Mouse (Mus musculus): ENCODE measurements around the gene Plekha3. TPM values are rescaled to one million over a fixed set of nuclear protein-coding genes. Genes with fewer than 3 reads are reported as not detected.

Plekha3 gene
- polyA plus RNA-seq, 1 experiment from 2014 or later = 9.5 TPM

DNA sequence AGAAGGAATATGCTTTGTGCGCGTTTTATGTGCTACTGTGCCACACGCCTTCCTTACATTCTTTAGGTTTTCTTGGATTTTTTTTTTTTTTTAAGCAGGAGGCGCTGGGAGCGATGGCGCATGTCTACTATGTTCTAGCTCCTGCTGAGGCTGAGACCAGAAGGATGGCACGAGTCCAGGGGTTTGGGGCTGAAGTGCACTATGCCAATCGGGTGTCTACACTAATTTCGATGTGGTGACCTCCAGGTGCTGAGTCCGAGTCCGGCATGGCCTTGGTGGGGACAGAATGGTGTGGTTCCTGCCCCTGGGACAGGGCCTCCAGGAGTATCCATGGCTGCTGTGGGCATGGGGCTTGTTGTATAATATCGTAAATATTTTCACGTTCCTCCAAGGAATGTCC, 16.5 kb upstream of the Plekha3 start:
- ATAC-seq = no peak
- no peak overlapping the region for H3K4me3 ChIP-seq (replicated peaks)
- no peaks in the 10 kb centered on the region for H3K9me3 ChIP-seq
- no peaks in the 10 kb centered on the region for H3K4me1 ChIP-seq (replicated peaks)
- H3K4me2 ChIP-seq (replicated peaks) = no peak overlapping the region
- no peak overlapping the region for H3K27ac ChIP-seq
- H3K9ac ChIP-seq = no peak overlapping the region
- WGBS = 72% methylated on average over 13 of the region's 13 CpGs
- no peaks in the 10 kb centered on the region for H3K36me3 ChIP-seq
- no peaks in the 10 kb centered on the region for H3K27me3 ChIP-seq (replicated peaks)

DNA sequence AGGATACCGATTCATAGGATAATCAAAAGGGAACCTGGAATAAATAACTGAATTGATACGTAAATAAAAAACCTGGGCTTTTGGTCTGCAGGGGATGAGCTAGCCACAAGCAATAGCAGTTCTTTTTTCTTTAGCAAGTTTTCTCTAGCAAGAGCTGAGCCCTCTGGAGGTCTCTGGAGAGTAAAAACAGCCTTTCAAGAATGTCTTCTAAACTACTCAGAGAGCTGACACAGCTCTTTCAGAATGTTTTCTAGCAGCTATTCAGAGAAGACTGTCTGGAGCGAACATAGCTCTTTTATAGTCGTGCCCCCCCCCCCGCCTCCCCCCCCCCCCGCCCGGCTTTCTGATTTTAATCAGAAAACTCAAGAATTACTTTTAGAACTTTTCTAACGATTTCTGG, 15.7 kb upstream of the Plekha3 start:
- no peak overlapping the region for H3K27ac ChIP-seq
- no peaks in the 10 kb centered on the region for H3K4me1 ChIP-seq (replicated peaks)
- H3K36me3 ChIP-seq = peaks cover 3% of the 10 kb centered on the region; the same call in 1 of the 2 replicates
- H3K4me2 ChIP-seq (replicated peaks) = no peak overlapping the region
- ATAC-seq = no peak
- no peaks in the 10 kb centered on the region for H3K9me3 ChIP-seq
- no peaks in the 10 kb centered on the region for H3K27me3 ChIP-seq (replicated peaks)
- no peak overlapping the region for H3K4me3 ChIP-seq (replicated peaks)
- H3K9ac ChIP-seq = no peak overlapping the region
- WGBS = 55% methylated on average over 7 of the region's 8 CpGs

GRCm38 (mm10) chr2:76665531-76665930, 9.6 kb upstream of the Plekha3 start:
- ATAC-seq = no peak
- H3K36me3 ChIP-seq = peaks cover 14% of the 10 kb centered on the region; the same call in 1 of the 2 replicates
- no peak overlapping the region for H3K4me3 ChIP-seq (replicated peaks)
- no peaks in the 10 kb centered on the region for H3K4me1 ChIP-seq (replicated peaks)
- 93% methylated on average over 7 of the region's 7 CpGs for WGBS
- H3K9ac ChIP-seq = no peak overlapping the region
- H3K27me3 ChIP-seq (replicated peaks) = no peaks in the 10 kb centered on the region
- H3K9me3 ChIP-seq = no peaks in the 10 kb centered on the region
- no peak overlapping the region for H3K27ac ChIP-seq
- H3K4me2 ChIP-seq (replicated peaks) = no peak overlapping the region

DNA sequence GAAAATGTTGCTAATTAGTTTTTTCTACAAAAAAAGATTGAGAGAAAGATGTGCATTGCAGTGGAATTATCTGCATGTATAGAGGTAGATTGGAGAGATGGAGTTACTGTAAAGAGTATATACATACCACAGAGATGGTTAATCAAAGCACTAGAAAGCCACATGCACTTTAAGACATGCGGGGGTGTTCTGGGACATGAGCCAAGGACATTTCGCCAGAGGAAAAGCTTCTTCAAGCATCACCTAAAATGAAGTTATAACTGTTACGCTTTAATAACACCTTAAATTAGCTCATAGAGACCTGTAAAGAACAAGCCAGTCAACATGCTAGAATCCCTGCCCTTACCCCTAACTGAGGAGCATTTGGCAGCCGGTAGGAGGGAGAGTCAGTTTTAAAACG, 7.9 kb upstream of the Plekha3 start:
- Histone ChIP-seq H3K27me3 (replicated peaks) (no peaks in the 10 kb centered on the region), H3K4me2 (replicated peaks) (no peak overlapping the region), H3K36me3 (peaks cover 14% of the 10 kb centered on the region; the same call in 1 of the 2 replicates), H3K4me1 (replicated peaks) (no peaks in the 10 kb centered on the region), H3K4me3 (replicated peaks) (no peak overlapping the region), H3K9me3 (no peaks in the 10 kb centered on the region), H3K27ac (no peak overlapping the region), H3K9ac (no peak overlapping the region)
- no peak for ATAC-seq
- WGBS = 81% methylated on average over 5 of the region's 5 CpGs

DNA sequence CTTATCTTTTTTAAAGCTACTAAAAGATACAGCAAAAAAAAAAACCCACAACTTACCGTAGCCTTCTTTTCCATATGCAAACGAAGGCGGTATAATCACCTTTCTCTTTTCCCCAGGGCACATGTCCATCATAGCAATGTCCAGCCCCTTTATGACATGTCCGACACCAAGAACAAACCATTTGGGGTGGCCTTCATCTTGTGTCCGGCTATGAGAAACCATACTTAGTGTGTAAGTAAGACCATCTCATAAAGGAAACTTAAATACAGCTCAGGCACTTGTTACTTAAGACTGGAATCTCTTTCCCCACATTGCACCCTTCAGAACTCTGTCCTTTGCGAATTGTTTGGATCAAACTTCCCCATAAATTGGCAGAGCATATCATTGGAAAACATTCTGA, 3.4 kb upstream of the Plekha3 start:
- no peak overlapping the region for H3K27ac ChIP-seq
- peak overlapping the region; percentile 60 for H3K4me2 ChIP-seq (replicated peaks)
- no peaks in the 10 kb centered on the region for H3K36me3 ChIP-seq
- no peak for ATAC-seq
- WGBS = 78% methylated on average over 6 of the region's 6 CpGs
- peak overlapping the region; percentile 45 for H3K4me3 ChIP-seq (replicated peaks)
- peaks cover 11% of the 10 kb centered on the region for H3K4me1 ChIP-seq (replicated peaks)
- no peak overlapping the region for H3K9ac ChIP-seq
- no peaks in the 10 kb centered on the region for H3K9me3 ChIP-seq
- H3K27me3 ChIP-seq (replicated peaks) = no peaks in the 10 kb centered on the region

GRCm38 (mm10) chr2:76672134-76672745, 2.8 kb upstream of the Plekha3 start:
- no peak for ATAC-seq
- Histone ChIP-seq H3K9me3 (no peaks in the 10 kb centered on the region), H3K9ac (peak overlapping the region; percentile 52), H3K36me3 (no peaks in the 10 kb centered on the region), H3K27me3 (replicated peaks) (no peaks in the 10 kb centered on the region), H3K27ac (peak overlapping the region; percentile 75), H3K4me1 (replicated peaks) (peaks cover 14% of the 10 kb centered on the region), H3K4me2 (replicated peaks) (peak overlapping the region; percentile 60), H3K4me3 (replicated peaks) (peak overlapping the region; percentile 45)
- WGBS = 13% methylated on average over 9 of the region's 9 CpGs

- Histone ChIP-seq H3K27me3 (replicated peaks) (no peaks in the 10 kb centered on the region), H3K27ac (peak within 1 kb of the TSS; percentile 75), H3K9ac (peak within 1 kb of the TSS; percentile 52), H3K9me3 (no peaks in the 10 kb centered on the region), H3K4me1 (replicated peaks) (peaks cover 14% of the 10 kb centered on the region), H3K36me3 (no peaks in the 10 kb centered on the region), H3K4me2 (replicated peaks) (peak within 1 kb of the TSS; percentile 60), H3K4me3 (replicated peaks) (peak within 1 kb of the TSS; percentile 45)
- peak; percentile 90 for ATAC-seq
- WGBS = 0% methylated on average over 17 of the region's 17 CpGs
Observed at GRCm38 (mm10) chr2:76672966-76673392, 2.1 kb upstream of the Plekha3 start, which contains the start of gene Fkbp7. Gene Fkbp7 (minus strand): TSS chr2:76673116.

DNA sequence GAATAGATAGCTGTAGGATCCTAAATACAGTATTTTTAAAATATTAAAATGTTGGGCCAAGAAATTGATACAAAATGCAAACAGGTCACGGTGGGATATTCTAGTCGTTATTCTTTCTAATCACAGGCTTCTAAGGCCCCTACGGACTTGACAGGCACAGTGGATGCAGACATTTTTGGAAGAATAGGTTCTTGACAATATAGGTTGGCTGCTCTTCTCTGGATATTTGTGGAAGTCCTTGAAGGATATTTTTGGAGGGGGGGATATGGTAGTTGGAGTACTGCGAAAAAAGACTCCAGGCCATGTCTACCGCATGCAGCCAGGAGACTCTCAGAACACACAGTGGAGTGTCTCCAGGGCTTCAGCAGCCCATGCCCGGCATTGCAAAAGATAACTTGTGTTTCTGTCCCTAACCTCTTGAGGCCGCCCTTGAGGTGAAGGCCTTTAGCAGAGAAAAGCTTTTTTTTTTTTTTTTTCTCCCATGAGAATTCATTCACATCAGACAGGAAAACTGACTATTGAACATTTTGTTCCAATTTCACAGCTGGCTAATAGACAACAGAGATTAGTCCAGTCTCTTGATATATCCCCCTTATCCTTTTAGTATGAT, 1.5 kb upstream of the Plekha3 start:
- H3K36me3 ChIP-seq = no peaks in the 10 kb centered on the region
- no peak overlapping the region for H3K9ac ChIP-seq
- no peaks in the 10 kb centered on the region for H3K27me3 ChIP-seq (replicated peaks)
- no peak for ATAC-seq
- peak overlapping the region; percentile 60 for H3K4me2 ChIP-seq (replicated peaks)
- H3K27ac ChIP-seq = peak overlapping the region; percentile 75; the same call in 1 of the 2 replicates
- 50% methylated on average over 7 of the region's 7 CpGs for WGBS
- no peaks in the 10 kb centered on the region for H3K9me3 ChIP-seq
- peak overlapping the region; percentile 45; the same call in 1 of the 2 replicates for H3K4me3 ChIP-seq (replicated peaks)
- peaks cover 14% of the 10 kb centered on the region for H3K4me1 ChIP-seq (replicated peaks)

DNA sequence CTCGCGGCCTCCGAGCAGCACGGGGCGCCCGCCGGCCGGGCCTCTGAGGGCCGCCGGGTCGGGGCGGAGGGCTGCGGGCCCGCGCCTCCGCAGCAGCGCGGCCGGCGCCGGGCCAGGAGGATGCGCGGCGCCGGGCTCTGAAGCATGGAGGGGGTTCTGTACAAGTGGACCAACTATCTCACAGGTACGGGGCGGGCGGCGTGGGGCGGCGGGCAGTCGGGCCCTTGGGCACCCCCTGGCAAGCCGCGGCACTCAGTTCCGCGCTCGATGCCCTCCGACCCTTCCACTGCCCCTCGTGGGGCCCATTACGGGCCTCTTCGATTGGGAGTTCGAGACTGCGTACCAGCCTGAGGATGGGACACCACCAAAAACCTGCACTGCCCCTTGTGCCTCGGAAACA, 370 bp downstream of the Plekha3 start:
- Histone ChIP-seq H3K4me1 (replicated peaks) (peaks cover 14% of the 10 kb centered on the region), H3K27ac (peak overlapping the region; percentile 82), H3K27me3 (replicated peaks) (no peaks in the 10 kb centered on the region), H3K4me3 (replicated peaks) (peak overlapping the region; percentile 92), H3K9ac (peak overlapping the region; percentile 82), H3K36me3 (no peaks in the 10 kb centered on the region), H3K9me3 (no peaks in the 10 kb centered on the region), H3K4me2 (replicated peaks) (peak overlapping the region; percentile 72)
- WGBS = under 1% methylated on average over 40 of the region's 44 CpGs
- ATAC-seq = peak; percentile 71

GRCm38 (mm10) chr2:76675949-76676348, 868 bp downstream of the Plekha3 start:
- Histone ChIP-seq H3K27ac (no peak overlapping the region), H3K9me3 (no peaks in the 10 kb centered on the region), H3K4me2 (replicated peaks) (peak overlapping the region; percentile 72), H3K4me3 (replicated peaks) (peak overlapping the region; percentile 92), H3K9ac (peak overlapping the region; percentile 82), H3K36me3 (no peaks in the 10 kb centered on the region), H3K4me1 (replicated peaks) (peaks cover 14% of the 10 kb centered on the region), H3K27me3 (replicated peaks) (no peaks in the 10 kb centered on the region)
- ATAC-seq = no peak
- 10% methylated on average over 4 of the region's 4 CpGs for WGBS

- Histone ChIP-seq H3K4me1 (replicated peaks) (peaks cover 14% of the 10 kb centered on the region), H3K9ac (peak overlapping the region; percentile 82; the same call in 1 of the 2 replicates), H3K36me3 (no peaks in the 10 kb centered on the region), H3K4me3 (replicated peaks) (peak overlapping the region; percentile 92), H3K4me2 (replicated peaks) (peak overlapping the region; percentile 72), H3K27ac (no peak overlapping the region), H3K9me3 (no peaks in the 10 kb centered on the region), H3K27me3 (replicated peaks) (no peaks in the 10 kb centered on the region)
- ATAC-seq = no peak
- WGBS = 50% methylated on average over 13 of the region's 13 CpGs
Observed at GRCm38 (mm10) chr2:76676401-76677226, 1.5 kb downstream of the Plekha3 start.

- H3K4me3 ChIP-seq (replicated peaks) = no peak overlapping the region
- no peak overlapping the region for H3K27ac ChIP-seq
- H3K9me3 ChIP-seq = no peaks in the 10 kb centered on the region
- peaks cover 23% of the 10 kb centered on the region for H3K36me3 ChIP-seq
- WGBS = 81% methylated on average over 8 of the region's 8 CpGs
- no peak overlapping the region for H3K9ac ChIP-seq
- H3K27me3 ChIP-seq (replicated peaks) = no peaks in the 10 kb centered on the region
- no peaks in the 10 kb centered on the region for H3K4me1 ChIP-seq (replicated peaks)
- no peak for ATAC-seq
- no peak overlapping the region for H3K4me2 ChIP-seq (replicated peaks)
Observed at GRCm38 (mm10) chr2:76682301-76682700, 7.2 kb downstream of the Plekha3 start.

Measured in intestine, embryonic 15.5 days (tissue).